Mouse (Mus musculus) kidney, adult 2 months (tissue): ENCODE data around the gene Lhfp.

Experiments
- CTCF ChIP-seq: fragments of 200-500 bp; conservative IDR thresholded peaks from 2 replicates; pipeline ENCODE4 v1.5.1; 2011; ENCODE audit warnings: low read depth, mild to moderate bottlenecking, control low read depth, low read length, moderate library complexity, mixed read lengths; ENCODE audit not compliant: insufficient read depth, insufficient read length
- POLR2A ChIP-seq: fragments of 200-500 bp; IDR thresholded peaks from one replicate; pipeline ENCODE4 v1.6.1; 2011; ENCODE audit warnings: low read depth, low read length, control low read depth

- no peak for TF ChIP-seq CTCF
- no peak for TF ChIP-seq POLR2A
These were observed 5.0 kb downstream of the Lhfp start for GRCm38 (mm10) chr3:53046371-53046770.
